Mouse (Mus musculus) lung, postnatal 0 days (tissue): Measurements from ENCODE around the gene Lepr. TPM values are rescaled to one million over a fixed set of nuclear protein-coding genes. Genes with fewer than 3 reads are reported as not detected.
"Not testable (repeated sequence)": the region's sequence is repeated elsewhere in the genome, so short reads cannot be mapped to it uniquely, and the experiment has no call there.

Source experiments
- ATAC-seq: fragments of 200-750 bp; cut with Nextera tagmentation; 2 replicates; pipeline ENCODE4 v1.8.0; 2017; ENCODE audit warnings: moderate library complexity
- DNase-seq: peaks from one replicate; pipeline ENCODE4 v3.0.0-alpha.2; 2016; ENCODE audit warnings: low spot score
- H3K27ac ChIP-seq: fragments of 300-500 bp; sonication (generic); 2 replicates; pipeline ENCODE4 v1.5.1; 2014; ENCODE audit warnings: antibody characterized with exemption, mild to moderate bottlenecking, low read length, mixed read lengths
- H3K27me3 ChIP-seq: fragments of 300-500 bp; sonication (generic); replicated peaks from 2 replicates; pipeline ENCODE4 v1.6.1; 2014; ENCODE audit warnings: low read length, mixed read lengths; ENCODE audit not compliant: insufficient read depth
- H3K36me3 ChIP-seq: fragments of 300-500 bp; sonication (generic); 2 replicates; pipeline ENCODE4 v1.6.1; 2014; ENCODE audit warnings: low read length, mixed read lengths; ENCODE audit not compliant: insufficient read depth
- H3K4me1 ChIP-seq: fragments of 300-500 bp; sonication (generic); 2 replicates; pipeline ENCODE4 v1.6.1; 2014; ENCODE audit warnings: antibody characterized with exemption, low read depth, low read length, mixed read lengths; ENCODE audit not compliant: insufficient read depth
- H3K4me2 ChIP-seq: fragments of 300-500 bp; sonication (generic); replicated peaks from 2 replicates; pipeline ENCODE4 v1.6.1; 2014; ENCODE audit warnings: low read depth, mild to moderate bottlenecking, low read length, moderate library complexity, mixed read lengths
- H3K4me3 ChIP-seq: fragments of 300-500 bp; sonication (generic); 2 replicates; pipeline ENCODE4 v1.5.1; 2014; ENCODE audit warnings: low read depth, low read length
- H3K9ac ChIP-seq: fragments of 300-500 bp; sonication (generic); replicated peaks from 2 replicates; pipeline ENCODE4 v1.6.1; 2014; ENCODE audit warnings: low read depth, mild to moderate bottlenecking
- H3K9me3 ChIP-seq: fragments of 300-500 bp; sonication (generic); 2 replicates; pipeline ENCODE4 v1.6.1; 2016; ENCODE audit warnings: low read length, mixed read lengths
- CTCF ChIP-seq: IDR thresholded peaks from 2 replicates; pipeline ENCODE4 v1.5.1; 2016; ENCODE audit warnings: antibody characterized with exemption, mild to moderate bottlenecking
- EP300 ChIP-seq: IDR thresholded peaks from 2 replicates; pipeline ENCODE4 v1.6.1; 2016; ENCODE audit warnings: antibody characterized with exemption, mild to moderate bottlenecking, control low read depth
- WGBS: fragments of 180-500 bp; shearing (Covaris S2); extraction: QIAGEN DNeasy Blood & Tissue Kit; methylation state at CpG from one replicate; pipeline ENCODE4 v1.1.7; 2014; 5-methylcytosine and 5-hydroxymethylcytosine counted together
- polyA plus RNA-seq: library from polyadenylated mRNA; unstranded; fragments of >200 nt; fragmentation: Nextera tagmentation; extraction: Ambion mirVana; gene quantifications from 2 replicates; pipeline ENCODE4 v1.2.1, GENCODE M21; 2015

Gene Lepr
- polyA plus RNA-seq, 1 experiment from 2014 or later, result 13.4 TPM

DNA sequence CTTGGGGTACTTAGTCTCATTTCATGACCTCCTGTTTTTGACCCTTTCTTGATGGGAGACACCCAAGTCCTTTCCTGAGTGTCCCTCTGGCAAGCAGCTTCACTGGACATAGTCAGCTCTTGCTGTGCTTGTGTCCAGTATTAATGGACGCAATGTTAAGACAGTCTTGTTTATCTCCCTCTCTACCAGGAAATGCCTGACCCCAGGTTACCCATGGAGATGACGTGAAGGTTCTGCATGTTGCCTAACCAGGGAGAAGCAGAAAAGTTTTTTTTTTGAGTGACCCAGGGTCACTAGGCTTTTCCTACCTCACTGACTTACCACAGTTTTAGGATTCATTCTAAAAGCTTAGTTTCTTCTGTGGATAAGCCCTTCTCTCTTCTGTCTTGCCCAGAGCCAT is 24.8 kb downstream of the Lepr start:
- H3K27me3 ChIP-seq, result no peaks in the 10 kb centered on the region
- DNase-seq (no peak), ATAC-seq (no peak)
- 80% methylated on average over 2 of the region's 2 CpGs for WGBS
- no peak overlapping the region for H3K9ac ChIP-seq
- no peak overlapping the region for H3K27ac ChIP-seq
- H3K36me3 ChIP-seq, result no peaks in the 10 kb centered on the region
- H3K4me2 ChIP-seq, result no peak overlapping the region
- no peaks in the 10 kb centered on the region for H3K9me3 ChIP-seq
- TF ChIP-seq EP300 (no peak), CTCF (no peak)
- H3K4me1 ChIP-seq, result no peaks in the 10 kb centered on the region
- no peak overlapping the region for H3K4me3 ChIP-seq

DNA sequence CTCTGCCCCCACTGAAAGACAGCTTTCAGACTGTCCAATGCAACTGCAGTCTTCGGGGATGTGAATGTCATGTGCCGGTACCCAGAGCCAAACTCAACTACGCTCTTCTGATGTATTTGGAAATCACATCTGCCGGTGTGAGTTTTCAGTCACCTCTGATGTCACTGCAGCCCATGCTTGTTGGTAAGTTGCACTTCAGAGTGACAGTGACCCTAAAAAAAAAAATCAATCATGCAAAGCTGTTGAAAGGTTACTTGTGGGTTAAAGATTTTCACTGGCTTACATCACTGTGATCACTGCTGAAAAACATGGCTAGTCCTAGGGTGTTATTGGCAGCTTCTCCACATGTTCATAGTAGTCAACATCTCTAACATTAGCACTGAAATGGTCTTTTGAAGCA is 28.3 kb downstream of the Lepr start:
- Histone ChIP-seq H3K9ac (no peak overlapping the region), H3K27me3 (no peaks in the 10 kb centered on the region), H3K4me2 (no peak overlapping the region), H3K4me1 (no peaks in the 10 kb centered on the region), H3K36me3 (no peaks in the 10 kb centered on the region), H3K4me3 (no peak overlapping the region), H3K9me3 (no peaks in the 10 kb centered on the region), H3K27ac (no peak overlapping the region)
- TF ChIP-seq EP300, result no peak
- no peak for TF ChIP-seq CTCF
- WGBS, result 91% methylated on average over 4 of the region's 4 CpGs
- ATAC-seq, result no peak
- no peak for DNase-seq

DNA sequence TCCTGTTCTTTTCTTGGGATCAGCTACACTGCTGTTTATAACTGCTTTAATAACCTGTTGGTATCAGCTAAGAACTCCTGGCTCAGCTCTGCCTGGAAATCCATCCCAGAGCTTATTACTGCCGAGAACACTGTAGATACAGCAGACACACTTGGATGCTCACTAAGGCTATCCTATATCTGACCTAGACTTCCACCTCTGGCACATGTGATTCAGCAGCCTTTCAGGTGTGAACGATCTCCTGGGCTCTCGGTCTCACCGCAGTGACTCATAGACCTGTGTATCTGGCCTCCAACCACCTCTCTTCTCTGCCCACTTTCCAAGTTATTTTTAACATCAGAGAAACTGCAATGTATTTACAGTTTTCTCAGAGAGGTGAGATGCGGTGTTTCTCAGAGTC is 43.3 kb downstream of the Lepr start:
- DNase-seq, result no peak
- WGBS, result 88% methylated on average over 5 of the region's 5 CpGs

DNA sequence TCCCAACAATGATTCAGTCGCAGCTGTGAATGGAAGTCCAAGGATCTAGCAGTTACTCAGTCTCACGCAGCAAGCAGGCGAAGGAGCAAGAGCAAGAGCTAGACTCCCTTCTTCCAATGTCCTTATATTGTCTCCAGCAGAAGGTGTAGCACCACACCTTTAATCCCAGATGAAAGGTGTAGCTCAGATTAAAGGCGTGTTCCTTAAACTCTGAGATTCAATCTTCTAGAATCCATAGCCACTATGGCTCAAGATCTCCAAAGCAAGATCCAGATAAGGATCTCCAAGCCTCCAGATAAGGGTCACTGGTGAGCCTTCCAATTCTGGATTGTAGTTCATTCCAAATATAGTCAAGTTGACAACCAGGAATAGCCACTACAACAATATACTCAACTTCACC is 126.7 kb downstream of the Lepr start, which contains the start of gene B020004J07Rik:
Gene B020004J07Rik (minus strand): TSS at position 101 of the 400 bp plus-strand sequence.
- H3K9me3 ChIP-seq, ATAC-seq, H3K27me3 ChIP-seq, DNase-seq, H3K4me3 ChIP-seq, H3K4me1 ChIP-seq, H3K9ac ChIP-seq, H3K36me3 ChIP-seq, H3K27ac ChIP-seq, H3K4me2 ChIP-seq: not testable (repeated sequence)
- 82% methylated on average over 3 of the region's 4 CpGs for WGBS

More for the DNA sequence above, 43.3 kb downstream of the Lepr start:
- H3K9me3 ChIP-seq, result no peaks in the 10 kb centered on the region
- no peaks in the 10 kb centered on the region for H3K4me1 ChIP-seq
- H3K36me3 ChIP-seq, result no peaks in the 10 kb centered on the region
- H3K9ac ChIP-seq, result no peak overlapping the region
- ATAC-seq, result no peak
- H3K27me3 ChIP-seq, result no peaks in the 10 kb centered on the region
- no peak overlapping the region for H3K27ac ChIP-seq
- H3K4me3 ChIP-seq, result no peak overlapping the region
- H3K4me2 ChIP-seq, result no peak overlapping the region
- no peak for TF ChIP-seq CTCF
- no peak for TF ChIP-seq EP300

DNA sequence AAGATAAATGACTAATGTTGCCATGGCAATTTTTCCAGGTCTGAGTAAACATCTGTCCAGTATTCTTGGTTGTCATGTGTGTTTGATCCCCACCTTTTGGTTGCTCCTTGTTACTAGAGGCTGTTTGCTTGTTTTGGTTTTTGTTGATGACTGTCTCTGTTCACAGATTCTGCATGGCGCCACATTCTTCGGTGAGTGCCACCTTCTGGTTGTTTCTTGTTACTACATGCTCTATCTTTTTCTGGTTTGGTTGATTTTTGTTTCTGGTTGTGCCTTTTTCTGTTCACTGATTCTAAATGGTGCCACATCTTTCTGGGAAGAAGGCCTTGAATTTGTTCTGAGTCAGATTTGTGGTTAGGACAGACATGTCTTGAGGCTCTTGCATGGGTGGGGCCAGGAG is 133.7 kb downstream of the Lepr start:
- TF ChIP-seq CTCF, result no peak
- ATAC-seq (no peak), DNase-seq (no peak)
- Histone ChIP-seq H3K36me3 (no peaks in the 10 kb centered on the region), H3K9me3 (0 out of 2 replicates have a peak, but pooled peaks cover 3% of the 10 kb centered on the region), H3K4me3 (no peak overlapping the region), H3K27me3 (no peaks in the 10 kb centered on the region), H3K4me2 (no peak overlapping the region), H3K9ac (no peak overlapping the region), H3K4me1 (no peaks in the 10 kb centered on the region), H3K27ac (no peak overlapping the region)
- WGBS, result 60% methylated on average over 2 of the region's 2 CpGs

GRCm38 (mm10) chr4:101860873-101861272 is 143.7 kb downstream of the Lepr start:
- ATAC-seq (peak; percentile 37; the same call in 1 of the 2 replicates), DNase-seq (peak; percentile 26)
- Histone ChIP-seq H3K36me3 (no peaks in the 10 kb centered on the region), H3K4me2 (no peak overlapping the region), H3K27me3 (no peaks in the 10 kb centered on the region), H3K9me3 (no peaks in the 10 kb centered on the region), H3K4me3 (no peak overlapping the region), H3K27ac (no peak overlapping the region), H3K9ac (no peak overlapping the region), H3K4me1 (no peaks in the 10 kb centered on the region)
- TF ChIP-seq CTCF (peak; percentile 69), EP300 (no peak)
- WGBS, result 39% methylated on average over 6 of the region's 6 CpGs

- ATAC-seq (no peak), DNase-seq (no peak)
- no peaks in the 10 kb centered on the region for H3K4me1 ChIP-seq
- no peak overlapping the region for H3K4me2 ChIP-seq
- H3K4me3 ChIP-seq, result no peak overlapping the region
- 92% methylated on average over 6 of the region's 6 CpGs for WGBS
- H3K9me3 ChIP-seq, result no peaks in the 10 kb centered on the region
- no peak overlapping the region for H3K27ac ChIP-seq
- no peaks in the 10 kb centered on the region for H3K36me3 ChIP-seq
- TF ChIP-seq EP300 (no peak), CTCF (no peak)
- H3K9ac ChIP-seq, result no peak overlapping the region
- H3K27me3 ChIP-seq, result no peaks in the 10 kb centered on the region
Measured at GRCm38 (mm10) chr4:101862289-101862688, 145.1 kb downstream of the Lepr start.

Other genes starting within 250 kb of the Lepr start
- 0.14 and 0.26 TPM in 2 replicates for gene Dnajc6, start 220.8 kb upstream of the Lepr start, polyA plus RNA-seq
- gene Leprot, start 69.7 kb upstream of the Lepr start, polyA plus RNA-seq, result 144 TPM in 2 replicates
- not detected in 2 replicates for gene B020004J07Rik, start 126.6 kb downstream of the Lepr start, polyA plus RNA-seq
- gene C130073F10Rik, start 176.4 kb downstream of the Lepr start, polyA plus RNA-seq, result not detected in 2 replicates
- not detected in 2 replicates for gene Gm12800, start 191.7 kb downstream of the Lepr start, polyA plus RNA-seq
- not detected in 2 replicates for gene Gm12794, start 223.0 kb downstream of the Lepr start, polyA plus RNA-seq